Mouse (Mus musculus): ENCODE measurements around the gene Chid1. TPM values are rescaled to one million over a fixed set of nuclear protein-coding genes. Genes with fewer than 3 reads are reported as not detected.

The Chid1 gene
- total RNA-seq, 2 experiments from 2014 or later: 4.6 to 6.8 TPM

- ATAC-seq (replicated peaks; ENCODE audit: low FRiP score, poor library complexity, severe bottlenecking): peak; percentile 73
Observed at GRCm38 (mm10) chr7:141467230-141468030, 72.2 kb downstream of the Chid1 start, which contains the start of gene Cd151. Cd151 (plus strand) TSS chr7:141467392.

- ATAC-seq (replicated peaks; ENCODE audit: low FRiP score, poor library complexity, severe bottlenecking): 0 out of 2 replicates have a peak, but pooled peaks have one; percentile 2
Observed at GRCm38 (mm10) chr7:141466607-141467148, 73.0 kb downstream of the Chid1 start.

GRCm38 (mm10) chr7:141466045-141466394, 73.6 kb downstream of the Chid1 start:
- ATAC-seq (replicated peaks; ENCODE audit: low FRiP score, poor library complexity, severe bottlenecking): no peak

- no peak for ATAC-seq (replicated peaks; ENCODE audit: low FRiP score, poor library complexity, severe bottlenecking)
Observed at GRCm38 (mm10) chr7:141465388-141466044, 74.1 kb downstream of the Chid1 start.

- no peak for ATAC-seq (replicated peaks; ENCODE audit: low FRiP score, poor library complexity, severe bottlenecking)
Observed at GRCm38 (mm10) chr7:141464603-141465201, 75.0 kb downstream of the Chid1 start.

GRCm38 (mm10) chr7:141463824-141464602, 75.6 kb downstream of the Chid1 start:
- no peak for ATAC-seq (replicated peaks; ENCODE audit: low FRiP score, poor library complexity, severe bottlenecking)

- no peak for ATAC-seq (replicated peaks; ENCODE audit: low FRiP score, poor library complexity, severe bottlenecking)
Observed at GRCm38 (mm10) chr7:141462333-141462821, 77.3 kb downstream of the Chid1 start.

- ATAC-seq (replicated peaks; ENCODE audit: low FRiP score, poor library complexity, severe bottlenecking): no peak
Observed at GRCm38 (mm10) chr7:141461521-141462332, 77.9 kb downstream of the Chid1 start.

GRCm38 (mm10) chr7:141460391-141461113, 79.1 kb downstream of the Chid1 start, which contains the start of gene Cracr2b:
Cracr2b (plus strand) TSS chr7:141461094.
- no peak for ATAC-seq (replicated peaks; ENCODE audit: low FRiP score, poor library complexity, severe bottlenecking)

GRCm38 (mm10) chr7:141460001-141460390, 79.7 kb downstream of the Chid1 start:
- ATAC-seq (replicated peaks; ENCODE audit: low FRiP score, poor library complexity, severe bottlenecking): no peak

GRCm38 (mm10) chr7:141459301-141459711, 80.4 kb downstream of the Chid1 start:
- ATAC-seq (replicated peaks; ENCODE audit: low FRiP score, poor library complexity, severe bottlenecking): no peak

GRCm38 (mm10) chr7:141458661-141459060, 81.0 kb downstream of the Chid1 start:
- ATAC-seq (replicated peaks; ENCODE audit: low FRiP score, poor library complexity, severe bottlenecking): no peak

GRCm38 (mm10) chr7:141457986-141458660, 81.5 kb downstream of the Chid1 start:
- no peak for ATAC-seq (replicated peaks; ENCODE audit: low FRiP score, poor library complexity, severe bottlenecking)

GRCm38 (mm10) chr7:141457236-141457635, 82.4 kb downstream of the Chid1 start:
- no peak for ATAC-seq (replicated peaks; ENCODE audit: low FRiP score, poor library complexity, severe bottlenecking)

GRCm38 (mm10) chr7:141456739-141457138, 82.9 kb downstream of the Chid1 start:
- no peak for ATAC-seq (replicated peaks; ENCODE audit: low FRiP score, poor library complexity, severe bottlenecking)

GRCm38 (mm10) chr7:141455610-141456314, 83.9 kb downstream of the Chid1 start:
- ATAC-seq (replicated peaks; ENCODE audit: low FRiP score, poor library complexity, severe bottlenecking): peak; percentile 73

All from erythroid progenitor cell, adult 5-6 weeks (primary cell).